Mouse (Mus musculus) monocyte, adult 59 days (primary cell): ENCODE measurements around the gene Ccdc116. TPM values are rescaled to one million over a fixed set of nuclear protein-coding genes. Genes with fewer than 3 reads are reported as not detected.

Source experiments
- total RNA-seq, 2 experiments: library from RNA; stranded (reverse); gene quantifications; one replicate each; pipeline ENCODE4 v1.2.4; 2023

The Ccdc116 gene
- total RNA-seq, result under 1 TPM in 1 of 2 experiments, not detected in 1; 0.50 TPM

DNA sequence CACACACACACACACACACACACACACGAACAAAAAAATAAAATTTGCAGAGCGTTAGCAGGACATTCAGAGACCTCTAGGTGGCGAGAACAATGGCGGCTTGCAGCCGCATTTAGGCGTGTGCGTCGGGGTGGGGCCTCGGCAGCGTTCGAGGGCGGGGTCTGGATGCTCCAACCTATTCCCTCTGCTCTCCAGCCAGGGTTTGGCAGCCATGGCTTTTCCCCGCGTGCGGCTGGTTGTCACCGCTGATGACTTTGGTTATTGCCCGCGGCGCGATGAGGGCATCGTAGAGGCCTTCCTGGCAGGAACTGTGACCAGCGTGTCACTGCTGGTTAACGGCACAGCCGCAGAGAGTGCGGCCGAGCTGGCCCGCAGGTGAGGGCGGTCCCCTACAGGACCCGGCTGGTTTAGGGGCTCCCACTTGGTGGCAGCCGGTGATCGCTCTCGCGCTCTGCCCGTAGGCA is at the start of gene Ccdc116:
Ccdc116 (minus strand) TSS at position 458 of the 464 bp plus-strand sequence.

GRCm38 (mm10) chr16:17144339-17144738 is 2.7 kb downstream of the Ccdc116 start, which contains the start of gene Ydjc:
TSS of gene Ydjc (plus strand) at chr16:17144621.

DNA sequence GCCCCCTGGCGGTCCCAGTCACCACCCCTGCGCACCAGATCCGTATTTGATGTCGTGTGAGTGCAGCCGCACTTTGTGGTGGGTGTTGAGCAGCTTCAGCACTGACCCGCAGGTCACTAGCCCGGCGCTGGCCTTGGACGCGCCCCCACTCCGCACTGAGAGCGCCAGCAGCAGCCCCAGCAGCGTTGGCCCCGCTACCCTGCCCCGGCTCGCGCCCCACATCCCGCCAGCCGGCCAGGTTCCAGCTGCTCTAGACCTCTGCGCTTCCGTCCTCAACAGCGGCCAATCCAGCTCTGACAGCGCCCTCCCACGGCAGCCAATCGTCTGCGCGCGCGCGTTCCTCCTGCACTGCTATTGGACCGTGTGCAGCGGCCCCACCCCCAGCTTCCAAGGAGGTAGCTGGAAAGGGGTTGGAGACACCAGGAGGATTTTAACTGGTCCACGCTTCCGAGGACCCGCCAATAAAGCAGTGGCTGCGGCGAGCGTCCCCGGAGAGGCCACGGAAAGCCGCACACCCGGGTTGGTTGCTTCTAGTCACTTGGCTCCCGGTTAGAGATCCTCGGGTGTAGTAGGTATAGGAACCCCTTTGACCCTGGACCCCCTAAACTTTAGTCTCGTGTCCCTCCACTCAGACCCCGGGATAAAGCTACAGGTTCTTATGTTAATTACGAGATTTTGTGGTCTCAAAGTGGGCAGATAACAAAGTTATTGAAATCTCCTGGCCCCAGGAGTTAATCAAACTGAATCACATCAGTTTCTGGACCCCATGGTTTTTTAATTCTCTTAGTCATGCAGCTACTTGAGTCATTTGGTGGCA is 14.7 kb downstream of the Ccdc116 start, which contains the start of gene Sdf2l1:
Sdf2l1 (minus strand) TSS at position 295 of the 817 bp plus-strand sequence.

DNA sequence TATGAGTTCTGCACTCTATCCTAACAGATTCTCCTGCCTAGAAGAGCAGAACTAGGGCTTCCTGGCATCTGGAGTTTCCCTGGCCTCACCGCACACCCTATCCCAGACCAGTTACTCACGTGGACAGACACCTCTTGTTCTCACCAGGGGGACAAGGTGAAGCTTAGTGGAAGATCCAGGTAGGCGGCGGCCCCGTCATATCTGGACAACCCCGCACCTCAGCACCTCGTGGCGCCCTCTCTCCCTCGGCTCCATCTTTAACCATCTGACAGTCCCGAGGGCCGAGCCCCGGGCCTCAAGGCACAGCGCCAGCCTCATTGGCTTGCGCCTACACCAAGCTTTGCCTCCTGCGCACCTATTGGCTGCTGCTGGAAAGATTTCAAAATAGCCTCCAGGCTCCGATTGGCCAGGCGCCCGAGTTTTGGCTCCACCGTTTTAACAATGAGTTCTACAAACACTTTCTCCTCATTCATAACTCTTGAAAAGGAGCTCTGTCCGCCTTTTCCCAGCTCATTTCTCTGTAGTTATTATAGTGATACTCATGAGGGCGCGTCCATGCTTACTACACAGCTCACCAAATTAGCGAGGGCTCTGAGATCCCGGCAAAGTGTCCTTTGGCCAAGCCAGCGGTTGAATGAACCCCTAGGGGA is 22.0 kb downstream of the Ccdc116 start, which contains the start of gene 2610318N02Rik:
2610318N02Rik (minus strand) TSS at position 297 of the 650 bp plus-strand sequence.

GRCm38 (mm10) chr16:17110771-17111743 is 36.0 kb downstream of the Ccdc116 start, which contains the start of gene Ppil2:
TSS of gene Ppil2 (minus strand) at chr16:17111257.

Other genes starting within 250 kb of the Ccdc116 start
- 100 to 1,000 TPM; 127 to 135 TPM for gene Mapk1, start 163.8 kb downstream of the Ccdc116 start, total RNA-seq
- gene Ypel1, start 77.5 kb downstream of the Ccdc116 start, total RNA-seq, result under 1 TPM; 0.15 to 0.55 TPM
- 10 to 100 TPM; 90.6 to 96.3 TPM for gene Ppil2, start 36.0 kb downstream of the Ccdc116 start, total RNA-seq
- gene 2610318N02Rik, start 22.1 kb downstream of the Ccdc116 start, total RNA-seq, result 1 to 10 TPM; 1.0 to 1.3 TPM
- 10 to 100 TPM; 95.6 to 99.5 TPM for gene Sdf2l1, start 14.8 kb downstream of the Ccdc116 start, total RNA-seq
- gene Ydjc, start 2.6 kb downstream of the Ccdc116 start, total RNA-seq, result 1 to 10 TPM; 7.2 to 8.4 TPM
- 100 to 1,000 TPM; 179 to 186 TPM for gene Ube2l3, start 55.4 kb upstream of the Ccdc116 start, total RNA-seq
- under 1 TPM; 0.18 to 0.21 TPM for gene Rimbp3, start 61.4 kb upstream of the Ccdc116 start, total RNA-seq
- 1 to 10 TPM; 4.0 to 6.4 TPM for gene Hic2, start 86.3 kb upstream of the Ccdc116 start, total RNA-seq
- 1 to 10 TPM; 7.9 to 9.5 TPM for gene Tmem191c, start 128.8 kb upstream of the Ccdc116 start, total RNA-seq
- gene Serpind1, start 184.1 kb upstream of the Ccdc116 start, total RNA-seq, result not detected